Mouse (Mus musculus): ENCODE results near the gene Gm20449.

GRCm38 (mm10) chr7:41500151-41500934 is 1.1 kb upstream of the Gm20449 start:
- TF ChIP-seq MAFK (IDR thresholded peaks at IDR 0.05; ENCODE audit: insufficient read depth, low read depth, low read length) (no peak), ZC3H11A (IDR thresholded peaks at IDR 0.05; ENCODE audit: borderline replicate concordance, low read depth, low read length) (no peak)
